Mouse (Mus musculus): ENCODE measurements around the gene Ap1b1. TPM values are rescaled to one million over a fixed set of nuclear protein-coding genes. Genes with fewer than 3 reads are reported as not detected.

Ap1b1 gene
- polyA plus RNA-seq (2017; shearing (Covaris generic)): 10 to 100 TPM; 48.9 to 55.5 (median 50.0) TPM

DNA sequence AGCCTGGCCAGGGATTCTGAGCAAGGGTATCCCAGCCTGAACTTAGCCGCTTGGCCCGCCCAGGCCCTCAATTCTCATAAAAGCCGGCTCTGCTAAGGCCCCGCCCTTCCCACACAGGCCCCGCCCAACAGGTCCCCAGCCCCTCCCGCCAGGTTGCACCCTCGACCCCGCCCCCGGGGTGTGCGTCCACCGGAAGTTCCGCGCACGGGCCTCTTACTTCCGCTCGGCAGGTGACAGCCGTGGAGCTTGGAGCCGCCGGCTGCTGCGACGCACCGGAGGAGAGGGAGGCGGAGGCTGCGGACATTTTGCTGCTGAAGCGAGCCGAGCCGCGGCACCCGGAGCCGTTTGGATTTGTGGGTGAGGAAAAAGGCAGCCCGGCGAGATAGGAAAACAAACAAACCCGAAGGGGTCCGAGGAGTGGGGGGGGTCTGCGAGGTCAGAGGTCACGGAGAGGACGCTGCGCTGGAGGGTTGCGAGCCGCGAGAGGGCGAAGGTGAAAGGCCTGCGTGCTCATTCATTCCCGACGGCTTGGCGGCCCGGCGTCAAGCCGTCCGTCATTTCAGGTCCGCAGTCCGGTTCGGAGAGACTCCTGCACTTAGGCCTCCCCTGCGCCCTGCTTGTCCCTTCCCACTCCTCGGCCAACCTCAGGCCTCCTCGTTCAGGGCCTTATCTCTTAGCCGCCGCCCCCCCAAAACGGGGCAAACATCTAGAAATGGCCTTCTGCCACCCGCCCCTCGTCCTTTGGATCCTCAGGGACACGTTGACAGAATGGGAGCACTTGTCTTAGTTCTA, at the start of gene Ap1b1:
Gene Ap1b1, plus strand, starts transcription at position 130 of the 792 bp plus-strand sequence.
- peak; percentile 93 for ATAC-seq

DNA sequence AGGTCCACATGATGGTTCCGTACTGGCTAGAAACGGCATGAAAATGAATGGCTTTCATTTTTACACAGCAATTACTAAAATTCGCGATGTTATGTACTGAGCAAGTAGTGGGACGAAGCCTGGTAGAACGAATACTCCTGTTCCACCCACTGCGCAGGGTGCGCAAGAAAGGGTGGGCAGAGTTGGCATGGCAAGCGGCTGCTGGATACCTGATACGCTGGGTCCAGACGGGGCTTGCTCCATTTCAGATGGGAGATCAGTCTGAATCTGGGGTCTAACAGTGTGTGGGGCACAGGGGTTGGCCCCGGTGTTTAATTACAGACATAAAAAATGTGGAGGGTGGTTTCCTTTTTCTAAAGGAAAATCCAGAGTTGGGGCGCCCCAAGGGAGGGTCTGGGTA, 40.1 kb upstream of the Ap1b1 start:
- ATAC-seq: no peak

DNA sequence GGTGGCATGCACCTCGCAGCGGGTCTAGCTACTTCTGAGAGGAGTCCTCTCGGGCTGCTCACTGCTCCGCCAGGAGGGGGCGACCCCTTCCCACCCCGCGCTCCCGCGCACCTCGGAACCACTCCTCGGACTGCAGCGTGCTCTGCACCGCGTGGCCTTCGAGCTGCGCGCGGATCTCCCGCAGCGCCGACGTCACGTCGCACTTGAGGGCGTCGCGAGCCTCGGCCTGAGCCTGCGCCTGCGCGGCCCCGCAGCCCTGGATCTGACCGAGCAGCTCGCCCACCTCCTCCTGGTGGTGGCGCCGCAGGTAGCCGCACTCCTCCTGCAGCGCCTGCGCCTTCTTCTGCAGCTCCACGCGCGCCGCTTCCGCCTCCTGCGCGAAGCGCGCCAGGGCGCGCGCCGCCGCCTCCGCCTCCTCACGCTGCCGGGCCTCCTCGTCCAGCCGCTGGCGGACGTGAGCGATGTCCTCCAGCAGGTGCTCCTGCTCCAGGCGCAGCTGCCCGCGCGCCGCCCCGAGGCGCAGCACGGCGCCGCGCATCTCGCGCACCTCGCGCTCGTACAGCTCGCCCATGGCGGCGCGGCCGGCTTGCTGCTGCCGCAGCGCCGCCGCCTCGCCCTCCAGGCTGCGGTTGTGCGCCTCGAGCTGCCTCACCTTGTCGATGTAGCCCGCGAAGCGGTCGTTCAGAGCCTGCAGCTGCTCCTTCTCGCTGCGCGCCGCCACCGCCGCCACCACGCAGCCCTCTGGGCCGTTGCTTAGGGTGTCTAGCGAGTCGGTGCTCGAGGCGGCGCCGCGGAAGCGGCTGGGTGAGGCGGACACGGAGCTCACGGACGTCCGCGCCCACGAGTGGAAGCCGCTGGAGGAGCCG, 39.4 kb upstream of the Ap1b1 start:
- ATAC-seq: peak; percentile 83

DNA sequence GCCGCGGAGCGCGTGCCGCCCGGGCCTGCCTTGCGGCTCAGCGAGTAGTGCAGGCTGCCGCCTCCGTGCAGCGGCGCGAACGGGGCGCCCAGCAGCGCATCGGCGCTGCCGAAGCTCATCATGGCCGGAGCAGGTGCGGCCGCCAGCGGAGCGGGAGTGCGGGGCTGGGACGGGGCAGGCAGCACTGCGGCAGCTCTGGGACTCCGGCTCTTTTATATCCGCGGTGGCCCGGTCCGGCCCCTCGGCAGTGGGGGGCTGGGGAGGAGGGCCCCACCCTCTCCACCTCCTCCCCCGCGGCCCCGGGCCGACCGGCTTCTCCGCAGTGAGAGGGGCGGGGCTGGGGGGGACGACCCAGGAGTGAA, 38.8 kb upstream of the Ap1b1 start, which contains the start of gene Nefh:
Gene Nefh, minus strand, starts transcription at position 252 of the 362 bp plus-strand sequence.
- ATAC-seq: no peak

DNA sequence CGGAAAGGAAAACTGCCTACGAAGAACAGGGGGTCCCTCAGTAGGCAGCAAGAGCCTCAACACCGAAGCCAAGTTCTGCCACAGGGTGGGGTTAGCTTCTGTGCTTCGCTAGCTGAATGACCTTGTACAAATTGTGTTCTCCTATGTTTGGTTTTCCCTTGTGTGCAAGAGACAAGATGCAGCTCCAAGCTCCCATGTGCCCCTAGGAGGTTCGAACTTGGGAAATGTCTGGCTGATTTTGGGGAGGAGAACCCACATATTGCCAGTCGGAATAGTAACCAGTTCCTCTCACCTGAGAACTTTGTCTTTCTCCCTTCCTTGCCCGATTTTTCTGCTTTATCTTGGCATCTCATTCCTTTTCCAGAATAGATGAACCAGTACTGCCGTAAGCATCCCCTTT, 37.8 kb upstream of the Ap1b1 start:
- ATAC-seq: no peak

DNA sequence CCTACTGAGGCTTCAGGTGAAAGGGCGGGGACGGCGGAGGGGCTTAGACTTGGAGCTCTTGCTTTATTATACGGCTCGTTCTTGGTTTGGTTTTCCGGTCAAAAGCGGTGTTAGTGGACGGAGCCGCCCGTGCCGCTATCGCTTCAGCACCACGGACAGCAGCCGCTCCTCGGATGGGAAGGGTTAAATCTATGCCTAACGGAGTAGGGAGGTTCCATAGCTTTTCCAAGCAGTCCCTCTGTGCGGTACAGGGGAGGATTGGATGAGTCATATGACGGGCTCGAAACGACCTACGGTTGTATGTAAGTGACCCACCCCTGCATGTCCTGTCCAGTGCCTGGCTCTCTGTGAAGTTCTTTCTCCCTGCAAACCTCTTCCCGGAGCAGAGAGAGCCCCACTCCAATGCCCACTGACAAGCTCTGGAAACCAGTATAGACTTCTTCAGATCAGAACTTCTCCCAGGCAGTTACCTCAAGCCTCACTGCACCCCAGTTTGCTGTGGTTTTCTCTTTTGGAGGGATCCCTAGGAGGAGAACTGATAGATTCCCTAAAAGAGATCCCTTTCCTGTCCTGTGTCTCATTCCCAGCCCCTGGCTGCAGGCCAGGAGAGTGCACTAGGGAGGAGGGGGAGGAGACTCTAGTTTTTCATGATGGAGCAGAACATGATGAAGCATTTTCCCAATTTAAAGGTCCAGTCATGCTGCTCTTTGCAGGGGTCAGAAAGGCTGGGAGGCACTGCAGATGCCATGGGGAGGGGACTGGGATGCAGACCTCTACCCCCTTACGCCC, 37.2 kb upstream of the Ap1b1 start:
- ATAC-seq: no peak

DNA sequence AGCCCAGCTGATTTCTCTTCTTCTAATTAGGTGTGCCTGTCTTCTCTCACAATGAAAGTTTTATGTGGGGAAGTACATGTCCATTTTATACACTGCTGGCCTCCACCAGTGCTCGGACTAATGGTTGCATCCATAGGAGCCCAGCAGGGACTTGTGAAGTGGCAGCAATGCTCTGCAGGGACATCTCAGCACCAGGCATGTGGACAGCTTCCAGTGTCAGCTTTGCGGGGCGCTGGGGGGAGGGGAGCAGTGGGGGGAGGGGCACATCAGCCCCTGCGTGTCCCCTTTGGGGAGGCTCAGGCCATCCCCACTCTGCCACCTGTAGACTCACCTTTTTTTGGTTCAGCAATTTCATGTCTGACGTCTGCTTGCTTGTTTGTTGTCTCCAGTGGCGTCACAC, 33.2 kb upstream of the Ap1b1 start:
- no peak for ATAC-seq

DNA sequence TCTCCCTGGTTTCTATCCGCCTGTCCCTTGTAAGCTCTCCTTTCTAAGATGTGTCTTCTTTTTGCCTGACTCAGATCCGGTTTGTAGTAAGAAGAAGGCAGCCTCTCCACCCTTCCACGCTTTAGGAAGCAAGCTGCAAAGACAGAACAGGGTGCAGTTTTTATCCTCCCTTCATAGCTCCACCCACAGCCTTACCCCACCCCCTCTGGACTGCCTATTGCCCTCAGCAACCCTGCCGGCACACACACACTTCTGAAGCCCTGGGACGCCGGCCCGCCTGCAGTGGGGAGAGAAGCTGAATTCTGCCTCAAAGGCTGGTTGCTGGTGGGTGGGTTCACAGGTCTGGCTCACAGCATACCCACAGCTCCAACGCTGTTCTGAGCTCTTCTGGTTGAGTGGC, 32.7 kb upstream of the Ap1b1 start:
- ATAC-seq: no peak

DNA sequence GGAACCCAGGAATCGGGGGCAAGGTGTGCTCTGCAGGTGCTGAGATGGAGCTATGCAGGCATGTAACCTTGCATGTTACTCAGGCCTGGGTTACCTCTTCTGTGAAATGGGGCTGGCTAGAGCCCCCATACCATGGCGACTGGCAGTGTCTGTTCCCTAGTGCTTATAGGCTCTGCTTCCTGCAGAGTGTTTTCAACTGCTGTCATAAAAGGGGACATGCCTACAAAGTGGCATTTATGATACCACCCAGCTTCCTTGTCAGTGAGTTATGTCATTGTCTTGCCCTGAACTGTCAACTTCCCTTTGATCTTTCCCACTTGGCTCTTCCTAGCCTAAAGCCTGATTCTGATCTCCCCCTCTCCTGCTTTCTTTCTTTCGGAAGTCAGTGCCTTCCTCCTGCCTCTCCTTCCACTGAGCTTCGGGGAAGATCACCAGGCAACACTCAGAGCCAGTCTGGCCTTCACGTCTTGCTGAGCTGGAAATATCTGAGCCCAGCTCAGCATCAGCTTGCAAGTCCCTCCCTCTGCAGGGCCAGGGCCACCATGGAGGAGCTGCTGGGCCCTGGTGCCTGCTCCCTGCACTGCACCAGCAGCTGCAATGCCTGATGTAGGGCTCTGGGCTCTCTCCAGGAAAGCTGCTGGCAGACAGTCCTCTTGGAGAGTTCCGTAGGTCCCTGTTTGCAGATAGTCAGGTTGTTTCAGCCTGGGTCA, 23.4 kb upstream of the Ap1b1 start:
- ATAC-seq: no peak

DNA sequence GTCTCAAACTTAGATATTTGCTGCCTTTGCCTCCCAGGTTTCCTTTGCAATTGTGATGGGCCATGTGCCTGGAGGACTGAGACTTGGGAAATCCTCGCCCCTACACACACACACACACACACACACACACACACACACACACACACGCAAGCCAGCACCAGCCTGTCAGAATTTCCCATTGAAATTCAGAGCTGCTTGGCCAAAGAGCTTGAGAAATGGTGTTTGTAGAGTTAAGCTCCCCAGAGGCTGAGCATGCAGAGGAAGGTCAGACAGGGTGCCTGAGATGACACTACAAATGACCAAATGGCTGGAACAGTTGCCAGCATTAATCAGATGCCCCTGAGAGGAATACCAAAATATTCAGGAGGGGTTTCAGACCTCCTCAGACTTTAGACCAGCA, 20.3 kb upstream of the Ap1b1 start:
- no peak for ATAC-seq

DNA sequence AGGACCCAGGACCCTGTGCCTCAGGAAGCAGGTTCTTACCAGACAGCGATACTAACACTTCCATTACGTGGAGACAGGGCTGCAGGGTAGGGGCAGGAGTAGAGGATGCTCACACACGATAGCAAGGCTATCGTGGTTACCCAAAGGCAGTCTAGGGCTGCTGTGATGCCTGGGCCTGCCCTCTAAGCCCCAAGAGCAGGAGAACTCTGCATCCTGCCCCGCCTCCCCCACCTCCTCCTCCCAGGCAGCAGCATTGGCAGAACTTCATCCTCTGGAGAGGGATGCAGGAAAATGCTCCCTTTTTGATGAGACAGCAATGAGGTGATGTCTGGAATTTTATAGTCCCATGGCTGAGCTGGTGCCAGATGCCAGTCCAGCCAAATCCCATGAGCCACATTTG, 19.7 kb upstream of the Ap1b1 start:
- ATAC-seq: no peak

DNA sequence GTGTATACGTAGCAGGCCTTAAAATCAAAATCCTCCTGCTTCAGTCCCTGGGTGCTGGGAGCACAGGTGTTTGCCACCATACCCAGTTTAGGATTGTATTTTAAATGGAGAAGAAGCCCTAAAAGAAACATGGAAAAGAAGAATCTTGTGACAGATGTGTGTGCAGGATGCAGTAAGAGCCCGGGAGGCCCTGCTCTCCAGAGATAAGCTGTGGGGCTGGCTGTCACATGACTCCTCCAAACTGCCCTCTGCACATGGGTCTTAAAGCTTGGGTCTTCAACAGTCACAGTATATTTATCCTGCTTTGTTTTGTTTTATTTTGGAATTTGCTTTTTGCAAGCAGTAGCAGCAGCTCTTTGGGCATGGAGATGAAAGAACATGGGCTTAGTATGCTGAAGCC, 19.1 kb upstream of the Ap1b1 start:
- ATAC-seq: no peak

DNA sequence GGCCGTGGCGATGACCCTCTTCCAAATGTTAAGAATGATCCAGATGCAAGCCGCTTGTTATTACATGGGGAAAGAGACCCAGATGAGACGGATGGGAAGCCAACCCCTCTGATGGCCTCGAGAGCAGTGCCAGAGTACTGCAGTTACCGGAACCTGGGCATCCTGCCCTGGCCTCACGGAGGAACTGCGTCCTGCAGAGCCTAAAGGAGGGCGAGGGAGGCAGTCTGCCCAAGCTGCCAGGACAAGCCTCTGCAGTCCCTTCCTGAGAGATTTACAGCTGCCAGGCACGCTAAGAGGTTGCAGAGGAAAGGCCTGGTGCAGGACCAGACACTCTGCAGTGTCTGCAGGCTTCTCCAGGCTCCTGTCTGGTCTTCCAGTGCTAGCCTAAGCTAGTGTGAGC, 18.2 kb upstream of the Ap1b1 start:
- no peak for ATAC-seq

DNA sequence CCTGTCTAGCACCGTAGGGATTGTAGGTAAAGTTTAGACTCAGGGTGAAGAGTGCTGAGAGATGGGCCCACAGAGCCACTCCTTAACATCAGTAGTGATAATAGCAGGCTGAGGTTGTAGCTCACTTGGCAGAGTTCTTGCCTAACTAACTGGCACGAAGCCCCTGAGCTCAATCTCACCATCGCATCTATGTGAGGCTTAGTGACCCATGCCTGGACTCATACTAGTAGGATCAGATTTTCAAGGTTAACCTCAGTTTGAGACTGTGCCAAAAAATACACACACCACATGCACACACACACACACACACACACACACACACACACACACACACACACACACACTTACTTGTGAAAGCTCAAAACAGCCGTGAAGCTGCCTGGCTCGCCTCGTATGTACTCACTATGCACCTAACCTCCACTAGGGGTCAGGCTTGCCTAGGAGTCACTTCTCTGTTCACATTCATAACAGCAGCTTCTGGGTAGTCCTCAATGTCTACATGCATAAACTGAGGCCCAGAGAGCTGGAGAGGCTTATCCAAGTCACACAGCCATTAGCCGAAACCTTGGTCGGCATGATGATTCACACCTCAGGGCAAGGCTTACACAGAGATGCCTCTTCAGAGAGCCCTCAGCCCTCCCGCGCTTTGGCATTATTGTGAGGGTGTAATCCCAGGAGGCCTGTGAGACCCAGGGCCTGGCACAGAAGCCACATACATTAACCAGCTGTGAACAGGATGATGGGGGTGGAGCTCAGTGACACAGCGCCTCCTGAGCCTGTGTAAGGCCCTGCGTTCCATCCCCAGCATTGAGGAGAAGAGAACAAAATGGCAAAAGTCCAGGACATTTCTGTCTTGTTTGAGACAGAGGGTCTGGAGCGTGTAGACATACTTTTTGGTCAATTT, 13.4 kb upstream of the Ap1b1 start:
- ATAC-seq: peak; percentile 63

DNA sequence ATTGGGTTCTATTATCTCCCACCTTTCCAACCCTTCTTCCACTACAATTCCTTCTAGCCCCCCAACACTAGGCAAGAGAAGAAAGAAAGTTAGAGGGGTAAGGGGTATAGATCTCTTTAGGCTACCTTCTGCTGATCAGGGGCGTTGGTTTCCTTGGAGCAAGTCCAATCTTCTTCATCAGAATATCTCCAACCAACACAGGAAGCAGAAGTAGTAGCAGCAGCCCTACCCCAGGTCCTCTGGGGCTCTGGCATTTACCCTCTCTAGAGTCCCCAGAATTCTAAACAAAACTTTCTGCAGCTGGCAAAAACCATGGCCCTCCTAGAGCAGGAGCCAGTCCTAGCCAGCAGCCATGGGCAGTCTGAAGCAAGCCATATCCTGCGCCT, 12.8 kb upstream of the Ap1b1 start:
- ATAC-seq: no peak

DNA sequence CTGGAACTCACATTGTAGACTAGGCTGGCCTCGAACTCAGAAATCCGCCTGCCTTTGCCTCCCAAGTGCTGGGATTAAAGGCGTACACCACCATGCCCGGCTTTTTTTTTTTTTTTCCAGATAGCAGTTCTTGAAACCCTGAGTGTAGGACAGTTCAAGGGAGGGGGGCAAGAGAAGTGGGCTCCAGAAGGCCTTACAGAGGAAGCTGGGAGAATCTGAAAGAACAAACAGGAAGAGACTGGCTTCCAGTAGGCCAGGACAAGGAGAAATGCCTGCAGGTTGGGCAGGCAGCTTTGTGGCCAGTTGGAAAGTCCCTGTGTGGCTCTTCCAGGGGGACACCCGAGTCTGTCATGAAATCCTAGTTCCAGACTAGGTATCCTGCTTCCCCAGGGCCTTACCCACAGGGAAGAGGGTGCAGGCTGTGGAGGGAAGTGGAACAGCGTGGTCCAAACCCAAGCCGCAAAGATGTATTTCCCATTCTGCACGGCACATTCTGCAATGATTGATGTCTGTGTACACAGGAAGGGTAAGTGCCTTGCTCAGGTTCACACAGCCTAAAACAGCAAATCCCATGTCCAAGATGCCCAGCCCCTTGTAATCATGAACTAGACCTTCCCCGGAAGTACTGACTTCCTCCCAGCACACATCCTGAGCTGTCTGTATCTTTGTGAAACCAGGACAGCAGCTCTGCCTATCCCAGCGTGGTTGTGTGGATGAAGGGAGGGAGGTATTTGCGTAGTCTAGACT, 12.1 kb upstream of the Ap1b1 start:
- ATAC-seq: no peak

DNA sequence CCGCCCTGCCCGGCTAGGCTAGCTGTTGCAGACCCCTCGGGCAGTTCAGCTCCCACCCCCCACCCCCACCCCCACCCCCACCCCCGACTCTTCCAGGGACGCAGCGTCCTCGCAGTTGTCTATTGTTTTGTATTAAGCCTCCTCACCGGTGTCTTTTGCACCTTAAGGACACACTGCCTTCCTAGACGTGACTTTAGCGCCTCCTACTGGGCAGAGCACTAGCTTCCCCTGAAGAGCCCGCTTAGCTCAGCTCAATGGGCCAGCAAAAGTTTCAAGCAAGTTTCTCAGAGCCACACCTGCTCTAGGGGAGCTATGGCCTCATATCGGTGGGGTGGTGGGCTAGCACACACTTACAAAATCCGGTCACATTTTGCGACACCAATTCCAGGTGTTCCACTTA, 11.0 kb upstream of the Ap1b1 start:
- ATAC-seq: peak; percentile 72

DNA sequence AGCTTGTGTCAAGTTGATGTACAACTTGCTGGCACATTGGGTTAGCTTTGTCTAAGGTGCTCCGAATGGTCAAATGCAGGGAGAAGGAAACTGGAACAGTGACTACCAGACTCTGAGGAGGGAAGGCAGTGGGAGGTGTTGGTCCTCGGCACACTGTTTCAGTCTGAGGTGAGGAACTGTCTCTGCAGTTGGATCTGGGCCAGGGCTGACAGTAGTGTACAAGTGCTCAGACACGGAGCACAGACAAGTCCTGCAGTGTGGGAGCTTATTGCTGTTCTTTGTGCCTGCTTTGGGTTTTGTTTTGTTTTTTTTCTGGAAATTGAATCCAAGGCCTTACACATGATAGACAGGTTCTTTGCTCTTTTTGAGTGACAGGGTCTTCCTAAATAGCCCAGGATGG, 3.6 kb upstream of the Ap1b1 start:
- ATAC-seq: no peak

DNA sequence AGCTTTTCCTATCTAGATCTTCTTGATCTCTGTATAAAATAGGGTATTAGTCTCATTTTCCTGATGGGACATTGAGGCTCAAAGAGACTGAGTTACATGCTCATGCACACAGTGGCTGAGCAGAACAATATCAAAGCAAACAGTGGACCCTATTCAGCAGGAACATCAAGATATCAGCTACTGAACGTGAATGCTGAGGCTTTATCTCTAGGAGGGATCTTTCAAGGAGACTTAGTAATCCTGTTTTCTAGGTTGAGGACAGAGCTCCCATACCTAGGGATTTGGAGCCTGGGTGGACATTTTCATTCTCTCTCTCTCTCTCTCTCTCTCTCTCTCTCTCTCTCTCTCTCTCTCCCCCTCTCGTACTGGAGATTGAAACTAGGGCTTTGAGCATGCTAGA, 3.1 kb upstream of the Ap1b1 start:
- no peak for ATAC-seq

DNA sequence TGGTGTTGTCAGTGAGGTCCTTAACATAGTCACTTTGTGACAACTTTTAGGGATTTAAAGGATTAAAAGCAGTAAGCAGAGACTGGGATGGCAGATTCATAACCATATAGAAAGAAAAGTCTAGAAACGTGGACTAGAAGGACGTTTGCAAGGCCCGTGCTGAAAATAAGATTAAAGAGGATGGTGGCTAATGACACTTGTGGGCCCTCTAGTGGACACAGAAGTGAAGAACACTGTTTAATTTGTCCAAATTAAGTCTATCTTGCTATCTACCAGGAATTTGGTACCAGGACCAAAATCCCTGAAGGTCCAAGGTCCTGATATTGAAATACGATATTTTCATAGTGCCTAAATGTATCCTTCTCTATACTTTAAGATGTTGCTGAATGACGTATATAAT, 2.4 kb upstream of the Ap1b1 start:
- peak; percentile 34 for ATAC-seq

DNA sequence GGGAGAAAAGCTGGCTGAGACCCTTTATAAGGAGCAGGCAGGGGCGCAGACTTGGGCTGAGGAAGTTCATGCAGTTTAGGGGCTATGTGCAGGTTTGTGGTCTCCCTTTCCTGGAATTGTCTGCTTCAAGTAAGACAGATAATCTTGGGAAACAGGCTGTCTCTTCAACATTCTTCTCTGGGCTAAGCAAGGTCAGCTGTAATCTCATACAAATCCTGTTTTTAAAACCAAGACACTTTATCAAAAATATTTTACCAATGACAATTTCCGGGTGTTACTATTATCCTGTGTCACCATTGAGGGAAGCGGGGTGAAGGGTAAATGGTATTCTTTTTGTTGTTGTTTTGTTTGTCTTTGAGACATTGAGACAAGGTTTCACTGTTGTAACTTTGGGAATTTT, 1.8 kb upstream of the Ap1b1 start:
- ATAC-seq: no peak

Data from inflammation-experienced regulatory T-cells, adult 6 months (primary cell).